Mouse (Mus musculus) forelimb bud, embryonic 11.5 days (tissue): ENCODE measurements around the gene Cox18.
"Not testable (repeated sequence)": the region's sequence is repeated elsewhere in the genome, so short reads cannot be mapped to it uniquely, and the experiment has no call there.

Experiments used
- DNase-seq: peaks from one replicate; pipeline ENCODE4 v3.0.0-alpha.2; 2012; ENCODE audit warnings: low read depth, low spot score

Gene Cox18

GRCm38 (mm10) chr5:90223534-90224381, at the start of gene Cox18:
TSS of gene Cox18 (minus strand) at chr5:90224001.
- peak; percentile 100 for DNase-seq

- not testable (repeated sequence) for DNase-seq
Observed at GRCm38 (mm10) chr5:90262230-90262629, 38.4 kb upstream of the Cox18 start.

DNA sequence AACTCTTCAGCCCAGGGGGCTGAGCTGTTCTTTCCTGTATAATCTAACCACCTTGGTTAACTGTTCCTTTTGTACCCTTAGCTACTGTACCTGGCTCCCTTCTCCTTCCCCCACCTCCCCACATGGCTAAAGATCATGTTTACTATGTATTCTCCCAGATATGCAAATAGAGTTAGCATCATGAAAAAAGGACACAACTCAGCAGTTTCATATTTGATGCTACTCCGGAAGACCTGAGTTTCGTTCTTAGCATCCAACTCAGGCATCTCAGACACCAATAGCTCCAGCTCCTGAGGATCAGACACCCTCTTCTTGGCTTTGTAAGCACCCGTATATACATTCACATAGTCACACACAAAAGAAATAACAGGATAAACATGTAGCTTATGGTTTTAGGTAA, 33.2 kb upstream of the Cox18 start:
- no peak for DNase-seq

DNA sequence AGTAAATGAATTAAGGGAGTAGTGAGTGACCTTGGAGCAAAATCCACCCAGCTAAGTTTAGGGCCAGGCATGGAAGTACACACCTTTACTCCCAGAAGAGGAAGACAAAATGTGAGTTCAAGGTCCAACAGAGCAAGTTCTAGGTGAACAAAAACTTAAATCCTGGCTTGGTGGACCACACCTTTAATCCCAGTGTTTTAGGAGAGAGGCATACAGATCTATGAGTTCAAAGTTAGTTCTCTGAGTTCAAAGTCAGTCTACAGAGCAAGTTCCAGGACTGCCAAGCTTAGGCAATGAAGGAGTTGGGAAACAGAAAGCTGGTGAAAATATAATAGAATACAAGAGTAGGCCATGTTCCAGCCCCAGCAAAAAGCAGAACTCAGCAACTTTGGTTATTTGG, 23.7 kb upstream of the Cox18 start:
- no peak for DNase-seq

DNA sequence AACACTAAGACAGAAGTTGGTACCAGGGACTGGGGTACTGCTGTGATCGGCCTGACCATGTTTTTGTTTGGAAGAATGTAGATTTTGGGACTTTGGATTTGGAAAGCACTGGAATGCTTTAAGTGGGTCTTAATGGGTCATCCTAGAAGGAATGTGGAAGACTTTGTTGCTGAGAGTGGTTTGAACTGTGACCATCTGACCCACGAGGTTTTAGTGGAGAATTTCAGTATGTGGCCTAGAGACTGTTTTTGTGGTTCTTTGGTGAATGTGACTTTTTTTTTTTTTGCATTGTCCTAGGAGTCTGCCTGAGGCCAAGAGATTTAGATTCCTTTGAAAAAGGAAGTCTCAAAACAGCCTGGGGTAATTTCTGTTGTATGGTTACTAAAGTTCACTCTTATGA, 23.2 kb upstream of the Cox18 start:
- DNase-seq, result no peak

DNA sequence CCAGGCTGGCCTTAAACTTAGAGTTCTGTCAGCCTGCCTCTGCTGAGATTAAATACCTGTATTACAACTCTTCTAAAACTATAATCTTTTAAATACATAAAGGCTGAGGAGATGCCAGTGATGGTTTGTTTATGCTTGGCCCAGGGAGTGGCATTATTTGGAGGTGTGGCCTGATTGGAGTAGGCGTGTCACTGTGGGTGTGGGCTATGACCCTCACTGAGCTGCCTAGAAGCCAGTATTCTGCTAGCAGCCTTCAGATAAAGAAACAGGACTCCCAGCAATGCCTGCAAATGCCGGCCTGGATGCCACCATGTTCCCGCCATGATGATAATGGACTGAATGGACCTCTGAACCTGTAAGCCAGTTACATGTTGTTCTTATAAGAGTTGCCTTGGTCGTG, 22.8 kb upstream of the Cox18 start:
- no peak for DNase-seq

DNA sequence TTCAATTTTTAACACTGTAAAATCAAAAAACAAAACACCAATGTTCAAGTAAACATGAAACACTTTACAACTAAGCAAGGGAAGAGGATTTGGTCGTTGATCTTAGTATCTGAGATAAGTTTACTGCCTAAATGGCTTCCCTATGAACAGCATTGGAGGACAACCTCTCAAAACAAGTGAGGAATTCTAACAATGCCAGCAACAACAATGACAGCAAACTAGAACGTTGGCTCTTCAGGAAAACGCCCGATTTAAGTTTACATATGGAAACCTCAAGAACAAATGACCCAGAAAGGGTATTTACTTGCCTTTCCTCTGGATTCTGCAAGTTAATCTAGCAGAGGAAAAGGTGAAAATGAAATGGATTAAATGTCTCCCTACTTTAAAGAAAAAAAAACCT, 21.6 kb upstream of the Cox18 start:
- DNase-seq, result no peak

DNA sequence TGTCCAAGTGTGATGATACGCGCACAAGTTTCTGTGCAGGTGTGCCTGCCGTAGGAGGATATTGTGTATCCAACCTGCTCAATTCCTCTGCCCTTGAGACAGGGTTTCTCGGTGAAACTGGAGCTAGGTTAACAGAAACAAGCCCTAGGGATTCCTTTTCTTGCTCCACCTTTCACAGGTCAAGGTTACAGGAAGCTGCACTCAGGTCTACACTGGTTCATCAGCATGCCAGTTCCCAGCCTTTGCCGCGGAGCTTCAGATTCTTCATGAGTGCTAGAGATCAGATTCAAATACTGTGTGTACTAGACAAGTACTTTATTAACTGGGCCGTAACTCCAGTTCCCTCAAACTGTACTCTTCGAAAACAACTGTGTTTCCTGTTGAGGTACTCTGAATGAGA, 11.4 kb upstream of the Cox18 start:
- no peak for DNase-seq

- no peak for DNase-seq
Observed at GRCm38 (mm10) chr5:90233305-90233704, 9.5 kb upstream of the Cox18 start.

- DNase-seq, result no peak
Observed at GRCm38 (mm10) chr5:90229760-90230159, 6.0 kb upstream of the Cox18 start.

GRCm38 (mm10) chr5:90226696-90227095, 2.9 kb upstream of the Cox18 start:
- DNase-seq, result no peak

- DNase-seq, result no peak
Observed at GRCm38 (mm10) chr5:90224730-90225129, 929 bp upstream of the Cox18 start.

DNA sequence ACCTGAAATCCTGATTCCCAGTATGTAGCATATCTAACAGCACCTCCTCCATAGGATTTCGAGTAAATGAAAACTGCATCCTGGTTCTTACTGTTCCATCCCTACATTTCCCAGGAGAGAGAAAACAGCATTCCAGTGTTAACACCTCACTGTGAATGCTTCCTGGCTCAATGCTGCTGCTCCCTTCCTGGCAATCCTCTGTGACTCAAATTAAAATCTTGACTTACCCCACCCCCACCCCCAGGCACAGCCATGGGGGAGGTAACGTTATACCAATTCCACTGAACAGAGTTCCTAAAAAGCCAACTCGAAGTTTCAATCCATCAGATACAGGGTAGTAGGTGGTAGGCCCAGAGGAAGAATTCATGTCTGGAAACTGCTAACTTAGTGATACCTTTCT, 864 bp downstream of the Cox18 start:
- no peak for DNase-seq

GRCm38 (mm10) chr5:90217791-90218190, 6.0 kb downstream of the Cox18 start:
- no peak for DNase-seq

DNA sequence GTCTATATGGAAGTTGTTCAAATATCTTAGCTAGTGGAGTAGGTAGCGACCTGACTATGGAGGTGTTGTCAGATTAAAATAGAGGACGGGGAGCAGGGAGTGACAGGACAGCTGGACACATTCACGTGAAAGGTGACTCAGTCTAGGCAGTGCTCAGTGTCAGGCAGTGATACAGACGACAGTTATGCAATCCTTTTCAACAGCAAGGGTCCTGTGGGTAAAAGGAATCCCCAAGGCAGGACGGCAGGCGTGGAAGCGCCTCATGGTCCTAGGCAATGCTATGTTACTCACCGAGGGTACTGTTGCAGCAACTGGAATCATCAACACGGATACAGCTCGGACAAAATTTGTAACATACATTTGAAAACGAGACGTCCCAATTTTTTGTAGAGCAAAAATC, 6.6 kb downstream of the Cox18 start:
- DNase-seq, result no peak

DNA sequence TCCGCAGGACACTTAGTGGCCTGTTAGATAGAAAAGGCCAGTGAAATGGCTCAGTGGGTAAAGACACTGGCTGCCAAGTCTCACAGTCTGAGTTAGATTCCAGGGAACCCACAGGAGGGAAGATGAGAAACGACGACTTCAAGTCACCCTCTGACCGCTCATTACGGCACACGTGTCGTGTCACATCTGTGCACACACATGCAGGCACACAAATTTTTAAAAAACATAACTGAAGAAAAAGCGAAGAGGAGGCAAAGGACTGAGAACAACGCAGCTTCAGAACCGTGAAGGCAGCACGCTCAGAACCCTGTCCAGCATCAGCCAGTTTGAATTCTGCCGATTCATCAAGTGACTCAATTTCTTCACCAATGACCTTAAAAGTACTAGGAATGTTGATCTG, 10.4 kb downstream of the Cox18 start:
- no peak for DNase-seq

DNA sequence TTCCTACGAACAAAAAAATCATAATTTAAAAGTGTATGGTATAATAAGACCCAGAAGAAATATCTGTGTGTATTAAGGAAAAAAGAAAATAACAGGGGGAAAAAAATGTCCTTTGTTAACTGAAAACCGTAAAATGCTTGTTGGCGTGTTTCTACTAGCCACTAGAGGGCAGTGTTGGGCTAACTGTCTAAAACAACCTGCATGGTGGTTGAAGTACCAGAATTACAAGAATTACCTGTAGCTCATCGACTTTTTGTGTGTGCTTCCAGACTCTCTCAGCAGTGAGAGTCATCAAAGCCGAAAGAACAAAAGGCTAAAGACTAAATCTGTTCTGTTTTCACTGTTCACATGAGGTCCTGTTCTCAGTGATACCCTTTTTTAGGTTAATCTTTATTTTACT, 20.6 kb downstream of the Cox18 start:
- peak; percentile 76 for DNase-seq

DNA sequence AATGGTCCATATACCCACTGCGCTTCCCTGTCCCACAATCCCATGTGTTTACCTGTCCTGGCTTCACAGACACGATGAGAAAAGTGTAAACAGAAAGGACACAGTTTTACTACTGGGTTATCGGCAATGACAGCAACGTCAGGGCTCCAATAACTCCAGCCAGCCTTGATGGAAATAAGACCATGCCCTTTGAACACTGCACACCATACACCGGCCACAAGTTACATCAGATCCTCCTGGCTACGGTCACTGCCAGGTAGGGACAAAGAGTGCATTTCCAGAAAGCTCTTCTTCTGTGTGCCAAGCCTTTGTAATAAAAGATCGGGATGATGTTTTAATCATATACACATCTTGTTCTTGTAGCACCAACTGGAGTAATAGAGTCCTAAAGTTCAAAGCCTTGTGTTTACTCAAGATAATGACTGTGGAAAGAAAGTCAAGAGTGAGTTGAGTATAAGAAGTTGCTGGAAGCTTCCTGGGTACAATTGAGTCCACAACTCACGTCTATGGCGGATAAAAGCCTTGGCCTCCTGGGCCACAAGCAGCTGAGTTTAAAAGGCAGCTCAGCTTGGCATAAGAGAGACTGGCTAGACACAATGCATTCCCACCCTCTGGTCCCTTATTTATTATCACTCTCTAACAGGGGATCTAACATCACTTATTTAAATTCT, 21.2 kb downstream of the Cox18 start:
- no peak for DNase-seq

- DNase-seq, result no peak
Observed at GRCm38 (mm10) chr5:90199922-90200632, 23.7 kb downstream of the Cox18 start.

GRCm38 (mm10) chr5:90194831-90195230, 29.0 kb downstream of the Cox18 start:
- DNase-seq, result peak; percentile 65

- no peak for DNase-seq
Observed at GRCm38 (mm10) chr5:90182782-90183181, 41.0 kb downstream of the Cox18 start.

DNA sequence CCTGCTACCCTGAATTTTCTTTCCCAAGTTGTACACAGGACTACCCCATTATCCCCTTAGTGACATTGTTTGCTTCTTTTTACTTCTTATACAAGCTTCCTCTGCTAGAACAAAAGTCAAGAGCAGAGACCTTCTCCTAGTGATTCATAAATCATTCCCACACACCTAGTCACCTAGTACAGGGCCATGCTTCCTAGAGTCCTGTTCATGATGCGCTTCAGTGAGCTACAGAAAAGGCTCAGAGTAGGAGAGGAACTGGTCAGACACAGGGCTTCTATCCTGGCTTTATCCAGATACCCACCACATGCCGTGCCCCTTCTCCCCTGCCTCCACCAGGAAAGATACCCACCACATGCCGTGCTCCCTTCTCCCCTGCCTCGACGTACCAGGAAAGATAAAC, 44.7 kb downstream of the Cox18 start:
- no peak for DNase-seq

GRCm38 (mm10) chr5:90178116-90178515, 45.7 kb downstream of the Cox18 start:
- DNase-seq, result no peak
